Mouse (Mus musculus) myocyte (in vitro differentiated cells): ENCODE results near the gene Urad.

Source experiments
- E2F4 ChIP-seq: IDR thresholded peaks from one replicate; pipeline ENCODE4 v1.6.1; 2011; ENCODE audit warnings: mild to moderate bottlenecking, control low read depth, moderate library complexity; ENCODE audit not compliant: insufficient read depth
- MYOG ChIP-seq, 3 experiments: IDR thresholded peaks; one replicate each; pipeline ENCODE4 v1.6.1; 2011; ENCODE audit warnings: control low read depth in 2 of 3, low read depth in 2 of 3, mild to moderate bottlenecking in 2 of 3; ENCODE audit not compliant: insufficient read length in 2 of 3, control insufficient read depth in 1 of 3, insufficient read depth in 1 of 3
- POLR2A ChIP-seq: IDR thresholded peaks from one replicate; pipeline ENCODE4 v1.6.1; 2011; ENCODE audit warnings: low read depth, mild to moderate bottlenecking, control low read depth, moderate library complexity; ENCODE audit not compliant: insufficient read length
- SRF ChIP-seq: IDR thresholded peaks from one replicate; pipeline ENCODE4 v1.6.1; 2011; ENCODE audit warnings: low read depth; ENCODE audit not compliant: control insufficient read depth, insufficient read length

GRCm38 (mm10) chr5:147294121-147294520, 28.1 kb downstream of the Urad start:
- TF ChIP-seq POLR2A, result no peak
- TF ChIP-seq E2F4, result no peak
- TF ChIP-seq MYOG (IDR thresholded peaks at IDR 0.05; ENCODE audit: control insufficient read depth in 1 of 3, insufficient read depth in 1 of 3, insufficient read length in 2 of 3, low read depth in 2 of 3), result no peak
- TF ChIP-seq SRF, result no peak
